Comparison of ENCODE assay signal across 7 mouse cellular contexts in the genomic region with DNA sequence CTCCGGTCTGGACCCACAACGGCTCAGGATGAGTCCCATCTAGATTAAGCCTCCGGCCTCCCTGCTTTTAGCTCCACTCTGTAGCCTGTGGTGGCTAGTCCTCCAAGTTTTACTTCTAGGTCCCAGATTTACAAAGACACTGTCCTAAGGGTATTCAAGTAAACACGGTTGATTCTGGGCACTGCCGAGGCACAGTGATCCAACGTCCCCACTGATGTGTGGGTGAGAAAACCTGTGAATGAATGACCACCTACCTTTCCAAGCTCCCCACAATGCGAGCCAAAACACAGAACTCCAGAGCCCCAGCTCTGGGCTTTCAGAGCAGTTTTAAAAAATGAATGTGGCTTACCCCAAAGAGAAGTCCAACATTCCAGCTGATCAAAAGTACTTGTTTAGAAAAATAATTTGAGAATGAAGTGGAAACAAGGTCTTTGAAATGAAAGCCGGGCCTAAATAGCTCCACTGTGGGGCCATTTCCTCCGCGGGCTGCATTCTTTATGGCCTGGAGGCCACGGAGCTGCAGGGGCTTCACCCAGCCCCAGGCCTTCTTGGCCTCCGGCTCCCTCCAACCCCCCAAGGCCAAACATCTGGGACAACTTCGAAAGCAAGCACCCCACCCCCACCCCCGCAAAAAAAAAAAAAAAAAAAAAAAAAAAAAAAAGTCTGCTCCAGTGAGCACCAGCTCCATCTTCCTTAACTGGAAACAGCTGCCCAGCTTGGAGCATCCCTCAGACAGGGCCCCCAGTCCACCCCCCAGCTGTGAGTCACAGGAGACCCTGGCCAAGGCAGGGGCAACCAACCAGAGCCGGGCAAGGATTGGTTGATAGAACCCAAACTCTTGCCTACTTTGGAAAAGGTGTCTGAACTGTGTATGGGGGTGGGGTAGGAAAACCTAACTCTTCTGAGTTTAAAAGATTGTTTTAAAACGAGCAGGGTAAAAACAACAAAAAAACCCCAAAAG. TPM values are rescaled to one million over a fixed set of nuclear protein-coding genes. Genes with fewer than 3 reads are reported as not detected.
DNase-seq lines count a peak whose midpoint lies in the region; ATAC-seq and TF ChIP-seq lines count a peak whose summit lies in the region.

No protein-coding gene starts in this region.

- H3K4me3 ChIP-seq in ES-Bruce4 (ENCODE audit: low read depth, low read length) = 0 out of 2 replicates have a peak overlapping the region, but pooled peaks have one; percentile 13
- H3K4me3 ChIP-seq in forebrain, embryonic 10.5 days = peak overlapping the region; percentile 40
- peak overlapping the region; percentile 17; the same call in 1 of the 2 replicates for H3K4me3 ChIP-seq in hindbrain, embryonic 15.5 days
- peak overlapping the region; percentile 53 for H3K4me3 ChIP-seq in liver, embryonic 15.5 days (replicated peaks)
- H3K4me3 ChIP-seq in olfactory bulb, adult 2 months (ENCODE audit: insufficient read depth, low read depth, low read length) = no peak overlapping the region

- peak overlapping the region; percentile 87 for H3K27ac ChIP-seq in ES-Bruce4 (ENCODE audit: insufficient read depth, low read length)
- peak overlapping the region; percentile 75 for H3K27ac ChIP-seq in forebrain, embryonic 10.5 days
- peak overlapping the region; percentile 72 for H3K27ac ChIP-seq in hindbrain, embryonic 15.5 days (replicated peaks)
- peak overlapping the region; percentile 91 for H3K27ac ChIP-seq in liver, embryonic 15.5 days (replicated peaks)
- H3K27ac ChIP-seq in olfactory bulb, adult 2 months (ENCODE audit: insufficient read depth, low read depth, low read length) = peak overlapping the region; percentile 19; the same call in 1 of the 2 replicates

- no peak for TF ChIP-seq EP300 in ES-Bruce4 (IDR thresholded peaks at IDR 0.05; ENCODE audit: insufficient read depth, low read depth, low read length)

- peak overlapping the region; percentile 41; the same call in 1 of the 2 replicates for H3K9ac ChIP-seq in ES-Bruce4 (ENCODE audit: low read depth, poor library complexity, severe bottlenecking)
- no peak overlapping the region for H3K9ac ChIP-seq in hindbrain, embryonic 15.5 days
- peak overlapping the region; percentile 63 for H3K9ac ChIP-seq in liver, embryonic 15.5 days

- DNase-seq in 3T3-L1 (ENCODE audit: low read depth, low spot score) = peak; percentile 92
- no peak for DNase-seq in forebrain, embryonic 10.5 days (ENCODE audit: extremely low spot score, low spot score)
- no peak for DNase-seq in layer of hippocampus, adult 8-10 months (ENCODE audit: low spot score in 2 of 2)

- 35% methylated on average over 16 of the region's 16 CpGs for WGBS in forebrain, embryonic 10.5 days
- 38% methylated on average over 15 of the region's 16 CpGs for WGBS in hindbrain, embryonic 15.5 days
- WGBS in liver, embryonic 15.5 days (ENCODE audit: insufficient replicate concordance) = 9% methylated on average over 16 of the region's 16 CpGs
- whole genome bisulfite sequencing in olfactory bulb, adult 2 months = 52% methylated on average over 16 of the region's 16 CpGs

- peaks cover 4% of the 10 kb centered on the region for H3K4me1 ChIP-seq in ES-Bruce4 (ENCODE audit: control insufficient read depth, insufficient read depth, low read length)
- peaks cover 62% of the 10 kb centered on the region for H3K4me1 ChIP-seq in forebrain, embryonic 10.5 days
- H3K4me1 ChIP-seq in hindbrain, embryonic 15.5 days (replicated peaks) = peaks cover 35% of the 10 kb centered on the region
- H3K4me1 ChIP-seq in liver, embryonic 15.5 days (replicated peaks) = peaks cover 71% of the 10 kb centered on the region
- peaks cover 27% of the 10 kb centered on the region for H3K4me1 ChIP-seq in olfactory bulb, adult 2 months (ENCODE audit: control insufficient read depth, insufficient read depth, low read length)

- no peak for TF ChIP-seq POLR2A in ES-Bruce4 (IDR thresholded peaks at IDR 0.05; ENCODE audit: insufficient read depth, low read length)
- TF ChIP-seq POLR2A in olfactory bulb, adult 2 months (IDR thresholded peaks at IDR 0.05; ENCODE audit: insufficient read depth, low read depth, low read length) = no peak

- no peaks in the 10 kb centered on the region for H3K27me3 ChIP-seq in ES-Bruce4 (ENCODE audit: control insufficient read depth, insufficient read depth, low read length, poor library complexity, severe bottlenecking)
- H3K27me3 ChIP-seq in forebrain, embryonic 10.5 days (ENCODE audit: poor library complexity, severe bottlenecking) = no peaks in the 10 kb centered on the region
- peaks cover 13% of the 10 kb centered on the region for H3K27me3 ChIP-seq in hindbrain, embryonic 15.5 days
- H3K27me3 ChIP-seq in liver, embryonic 15.5 days = no peaks in the 10 kb centered on the region

- ATAC-seq in hindbrain, embryonic 15.5 days (ENCODE audit: low FRiP score, low read depth) = no peak
- ATAC-seq in liver, embryonic 15.5 days (ENCODE audit: insufficient read depth) = no peak

- TF ChIP-seq CTCF in ES-Bruce4 (IDR thresholded peaks at IDR 0.05; ENCODE audit: low read depth, low read length) = no peak
- no peak for TF ChIP-seq CTCF in olfactory bulb, adult 2 months (IDR thresholded peaks at IDR 0.05; ENCODE audit: insufficient read depth, low read depth, low read length)

- peaks cover 10% of the 10 kb centered on the region for H3K36me3 ChIP-seq in ES-Bruce4 (ENCODE audit: control insufficient read depth, insufficient read depth, low read length, poor library complexity, severe bottlenecking)
- H3K36me3 ChIP-seq in forebrain, embryonic 10.5 days (replicated peaks) = peaks cover 22% of the 10 kb centered on the region
- no peaks in the 10 kb centered on the region for H3K36me3 ChIP-seq in hindbrain, embryonic 15.5 days
- H3K36me3 ChIP-seq in liver, embryonic 15.5 days (replicated peaks) = peaks cover 13% of the 10 kb centered on the region

- no peaks in the 10 kb centered on the region for H3K9me3 ChIP-seq in ES-Bruce4 (replicated peaks; ENCODE audit: control insufficient read depth, insufficient read depth, low read length, poor library complexity, severe bottlenecking)
- H3K9me3 ChIP-seq in forebrain, embryonic 10.5 days = no peaks in the 10 kb centered on the region
- no peaks in the 10 kb centered on the region for H3K9me3 ChIP-seq in hindbrain, embryonic 15.5 days
- no peaks in the 10 kb centered on the region for H3K9me3 ChIP-seq in liver, embryonic 15.5 days (replicated peaks)

- peak overlapping the region; percentile 44 for H3K4me2 ChIP-seq in hindbrain, embryonic 15.5 days
- H3K4me2 ChIP-seq in liver, embryonic 15.5 days = peak overlapping the region; percentile 79

RNA-seq across cellular contexts. Expression of gene Zfp36l2, which starts 5.2 kb away (rescaled TPM):
- 38.2 and 38.4 TPM in 2 replicates for polyA plus RNA-seq in ES-Bruce4 (2011; ENCODE audit: insufficient read depth, insufficient read length, low read depth, missing spikeins)
- 8.1 and 8.9 TPM in 2 replicates for polyA plus RNA-seq in forebrain, embryonic 10.5 days (2016; fragmentation: Nextera tagmentation; extraction: Ambion mirVana)
- 5.1 and 5.3 TPM in 2 replicates for polyA plus RNA-seq in hindbrain, embryonic 15.5 days (2015; fragmentation: Nextera tagmentation; extraction: Ambion mirVana)
- polyA plus RNA-seq in liver, embryonic 15.5 days (2015; fragmentation: Nextera tagmentation; extraction: Ambion mirVana) = 6.8 and 7.4 TPM in 2 replicates
- not detected in 2 replicates for polyA plus RNA-seq in olfactory bulb, adult 2 months (2012; ENCODE audit: insufficient read depth, insufficient read length, low replicate concordance, missing spikeins)
- 10 to 100 TPM; 23.9 to 30.9 (median 29.5) TPM for total RNA-seq in layer of hippocampus, adult 8-10 months (2022)

Comparison
In these comparisons a context has a peak if more than half of its experiments do, and no peak if none do; other contexts are left out.
1. H3K27ac ChIP-seq: peak in every context shown above with its lines; median percentile 91 in liver, embryonic 15.5 days; 87 in ES-Bruce4; 75 in forebrain, embryonic 10.5 days; 72 in hindbrain, embryonic 15.5 days; 19 in olfactory bulb, adult 2 months.